Mouse (Mus musculus): ENCODE results near the gene Olfr312. TPM values are rescaled to one million over a fixed set of nuclear protein-coding genes. Genes with fewer than 3 reads are reported as not detected.
"Not testable (repeated sequence)": the region's sequence is repeated elsewhere in the genome, so short reads cannot be mapped to it uniquely, and the experiment has no call there.

Gene Olfr312
- total RNA-seq (2021) = not detected
- long read RNA-seq = 0 reads

DNA sequence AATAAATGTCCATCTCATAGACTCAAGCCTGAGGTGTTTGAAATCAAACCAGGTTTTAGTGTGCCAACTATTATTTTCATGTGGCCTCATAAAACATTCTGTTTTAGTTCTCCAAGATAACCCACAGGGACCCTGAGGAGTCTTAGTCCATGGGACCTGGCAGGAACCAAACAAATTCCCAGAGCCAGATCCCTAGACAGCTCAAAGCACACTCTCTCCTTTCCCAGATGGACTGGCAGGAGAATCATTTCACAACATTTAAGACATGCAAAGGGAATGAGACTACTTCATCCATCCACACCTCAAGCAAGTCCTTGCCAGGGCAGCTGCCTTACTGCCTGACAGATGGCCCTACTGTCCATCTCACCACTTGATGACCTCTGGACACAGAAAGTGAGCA lies at the start of gene Olfr312:
TSS of gene Olfr312 (plus strand) at position 301 of the 400 bp plus-strand sequence.
- DNase-seq (ENCODE audit: low spot score in 2 of 2) = not testable (repeated sequence)

DNA sequence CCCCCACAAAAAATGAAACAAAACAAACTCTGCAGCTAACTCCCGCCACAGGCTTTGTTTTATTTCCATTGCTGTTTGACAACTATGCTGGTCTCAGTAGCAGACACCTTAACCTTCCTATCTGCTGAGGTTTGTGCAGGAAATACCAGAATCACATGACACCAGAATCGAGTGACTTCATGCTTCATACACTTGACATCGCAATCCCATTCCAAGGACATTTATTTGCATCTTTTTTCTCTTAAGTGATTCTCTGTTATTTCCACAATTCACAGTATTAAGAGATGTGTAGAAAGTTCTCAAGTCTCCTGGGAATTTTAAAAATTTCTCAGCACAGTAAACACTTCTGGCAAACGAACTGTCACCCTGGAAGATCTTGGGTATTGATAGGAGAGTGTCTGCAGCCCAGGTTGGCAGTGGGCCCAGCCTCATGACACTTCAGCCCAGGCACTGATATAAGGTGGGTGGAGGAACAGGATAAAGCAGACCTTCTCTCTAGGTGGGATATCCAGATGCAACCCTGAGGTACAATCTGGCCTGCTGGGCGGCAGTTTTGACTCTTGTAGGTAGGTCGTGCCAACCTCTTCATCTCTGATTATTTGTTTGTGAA lies 46.5 kb upstream of the Olfr312 start, which contains the start of gene Olfr314:
TSS of gene Olfr314 (plus strand) at position 473 of the 610 bp plus-strand sequence.
- DNase-seq (ENCODE audit: low spot score in 2 of 2) = no peak

DNA sequence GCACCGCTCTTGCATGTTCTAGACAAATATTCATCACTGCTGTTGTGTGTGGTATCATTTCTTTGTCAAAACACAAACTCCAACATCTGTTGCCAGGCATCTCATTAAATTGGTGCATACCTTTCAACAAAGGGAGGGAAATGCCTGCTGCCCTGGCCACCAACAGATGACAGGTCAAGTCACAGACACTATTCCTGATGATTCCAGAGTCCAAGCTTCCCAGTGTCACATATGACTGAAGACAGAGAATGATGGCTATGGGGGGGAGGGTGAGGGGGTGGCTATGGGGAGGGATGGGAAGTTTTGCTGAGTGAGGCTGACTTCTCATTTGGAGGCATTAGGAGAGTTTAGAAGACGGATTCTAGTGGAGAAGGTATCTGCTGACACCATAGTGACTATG lies 44.9 kb upstream of the Olfr312 start:
- DNase-seq (ENCODE audit: low spot score in 2 of 2) = no peak

DNA sequence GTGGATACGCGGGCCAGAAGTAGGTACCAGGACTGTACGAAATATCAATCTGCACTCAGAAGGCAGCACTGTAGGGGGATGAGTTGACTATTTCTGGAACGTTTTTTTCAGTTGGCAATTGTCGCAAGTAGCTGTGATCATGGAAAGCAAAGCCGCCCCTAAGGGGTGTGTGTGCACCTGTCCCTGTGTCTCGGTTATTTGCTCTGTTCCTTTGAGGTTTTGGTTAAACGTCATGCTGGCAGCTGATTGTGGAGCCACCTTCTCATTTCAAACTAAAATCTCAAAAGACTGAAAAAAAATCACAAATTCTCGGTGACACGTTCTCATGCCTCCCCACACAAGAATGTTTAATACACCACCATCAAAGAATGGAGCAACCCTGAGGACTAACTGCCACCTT lies 41.4 kb upstream of the Olfr312 start:
- DNase-seq (ENCODE audit: low spot score in 2 of 2) = no peak

DNA sequence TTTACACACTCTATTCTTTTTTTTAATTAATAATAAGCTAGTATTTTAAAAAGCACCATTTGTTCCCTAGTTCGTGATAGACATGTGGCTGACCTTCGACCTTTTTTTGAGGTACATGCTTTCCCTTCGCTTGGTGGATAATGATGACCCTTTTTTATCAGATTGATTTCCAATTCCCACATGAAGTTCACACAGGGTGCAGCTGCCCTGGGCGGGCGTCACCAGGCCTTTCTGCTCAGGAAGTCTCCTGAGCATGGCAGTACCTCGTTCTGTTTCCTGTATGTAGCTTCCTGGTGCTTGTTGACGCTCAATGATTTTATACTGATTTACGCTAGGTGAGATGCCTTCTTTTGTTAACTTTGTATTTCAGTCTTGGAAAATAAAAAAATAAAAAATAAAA lies 40.7 kb upstream of the Olfr312 start:
- no peak for DNase-seq (ENCODE audit: low spot score in 2 of 2)

DNA sequence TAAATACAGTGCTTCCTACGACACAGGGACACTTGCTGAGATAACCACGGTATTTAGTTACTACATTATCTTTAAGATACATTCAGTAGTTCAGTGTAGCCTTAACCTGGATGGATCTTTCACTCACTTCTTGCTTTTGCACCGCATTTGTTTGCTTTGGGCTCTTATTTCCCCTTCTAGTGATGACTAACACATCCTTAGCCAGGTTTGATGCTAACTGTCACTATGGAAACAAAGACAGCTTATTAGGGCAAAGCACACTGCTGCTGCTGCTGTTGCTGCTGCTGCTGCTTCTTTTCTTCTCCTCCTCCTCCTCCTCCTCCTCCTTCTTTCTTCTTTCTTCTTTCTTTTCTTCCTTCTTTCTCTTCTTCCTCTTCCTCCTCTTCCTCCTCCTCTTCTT lies 39.5 kb upstream of the Olfr312 start:
- DNase-seq (ENCODE audit: low spot score in 2 of 2) = no peak

DNA sequence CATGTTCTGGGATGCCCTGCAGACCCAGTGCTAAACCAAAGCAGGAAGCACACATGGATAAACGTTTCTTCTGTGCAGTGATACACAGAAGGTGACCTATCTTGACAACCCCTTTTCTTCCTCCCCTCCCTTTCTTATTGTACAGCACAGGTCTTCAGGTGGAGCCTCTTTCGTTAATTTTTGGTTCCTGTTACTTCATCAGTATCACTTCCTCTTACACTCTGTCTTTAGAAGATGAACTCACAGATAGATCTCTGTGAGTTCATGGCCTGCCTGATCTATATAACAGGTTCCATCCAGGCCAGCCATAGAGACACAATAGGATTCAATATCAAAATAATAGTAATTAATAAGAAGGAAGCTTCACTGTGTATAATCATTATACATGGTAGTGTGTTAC lies 39.0 kb upstream of the Olfr312 start:
- DNase-seq (ENCODE audit: low spot score in 2 of 2) = no peak

DNA sequence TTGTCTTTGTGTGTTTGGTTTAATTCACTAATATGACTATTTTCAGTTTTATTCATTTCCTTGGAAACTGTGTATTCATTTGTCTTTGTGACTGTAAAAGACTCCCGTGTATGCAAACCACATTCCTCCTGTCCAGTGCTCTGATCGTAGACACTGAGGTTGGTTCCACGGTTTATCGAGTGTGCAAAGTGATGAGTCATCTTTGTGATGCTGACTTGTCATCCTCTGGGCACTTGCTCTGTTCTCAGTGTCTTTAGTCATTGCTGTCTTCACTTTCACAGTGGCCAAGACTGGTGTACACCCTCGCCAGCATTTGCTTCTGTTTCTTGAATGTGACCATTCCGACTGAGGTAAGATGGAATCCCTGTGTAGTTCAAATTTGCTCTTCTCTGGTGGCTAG lies 38.4 kb upstream of the Olfr312 start:
- DNase-seq (ENCODE audit: low spot score in 2 of 2) = no peak

DNA sequence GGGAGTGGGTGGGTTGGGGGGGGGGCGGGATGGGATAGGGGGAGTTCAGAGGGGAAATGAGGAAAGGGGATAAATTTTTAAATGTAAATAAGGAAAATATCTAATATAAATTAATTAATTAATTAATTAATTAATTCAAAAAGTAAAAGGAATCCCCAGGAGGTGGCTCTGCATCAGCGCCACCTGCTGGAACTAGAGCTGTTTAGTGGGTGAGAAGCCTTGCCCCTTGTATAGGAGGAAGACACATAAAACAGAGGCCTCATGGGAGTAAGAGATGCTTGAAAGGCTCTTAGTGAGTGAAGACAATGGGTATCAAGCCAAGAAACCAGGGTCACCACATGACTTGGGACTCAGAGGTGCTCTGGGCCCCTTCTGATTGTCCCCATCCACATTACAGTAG lies 33.2 kb upstream of the Olfr312 start:
- DNase-seq (ENCODE audit: low spot score in 2 of 2) = no peak

DNA sequence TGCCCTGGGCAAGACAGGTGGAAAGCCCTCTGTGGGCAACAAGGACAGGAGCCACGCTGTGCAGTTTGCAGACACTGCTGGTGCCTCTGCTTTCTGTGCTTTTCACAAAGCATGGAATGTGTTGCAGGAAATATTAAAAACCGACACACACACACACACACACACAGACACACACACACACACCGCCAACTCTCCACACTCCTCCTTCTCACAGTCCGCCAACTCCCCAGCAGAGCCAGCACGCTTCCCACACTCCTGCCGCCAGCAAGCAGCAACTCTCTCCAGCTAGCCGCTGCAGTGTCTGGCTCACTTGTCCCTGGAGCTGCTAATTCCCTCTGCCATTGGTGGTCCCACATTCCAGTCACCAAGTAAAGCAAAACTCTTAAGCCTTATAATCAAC lies 32.2 kb upstream of the Olfr312 start:
- peak; percentile 67 to 89 for DNase-seq (ENCODE audit: low spot score in 2 of 2)

DNA sequence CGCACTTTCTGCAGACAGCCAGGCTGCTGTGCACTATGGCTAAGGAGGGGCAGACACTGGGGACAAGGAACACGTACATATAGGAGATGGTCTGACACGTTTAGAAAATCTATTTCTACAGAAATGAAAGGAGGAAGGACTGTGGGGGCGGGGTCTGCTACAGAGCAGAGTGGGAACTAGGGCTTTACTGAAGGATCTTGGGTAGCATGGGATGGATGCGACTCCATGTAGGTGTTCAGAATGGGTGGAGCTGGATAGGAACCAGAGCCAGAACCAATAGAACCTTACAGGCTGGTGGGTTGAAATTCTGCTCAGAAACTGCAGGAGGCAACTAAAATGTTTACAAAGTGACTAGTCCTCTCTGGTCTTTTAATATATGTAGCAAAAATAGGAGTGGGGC lies 29.3 kb upstream of the Olfr312 start:
- no peak for DNase-seq (ENCODE audit: low spot score in 2 of 2)

DNA sequence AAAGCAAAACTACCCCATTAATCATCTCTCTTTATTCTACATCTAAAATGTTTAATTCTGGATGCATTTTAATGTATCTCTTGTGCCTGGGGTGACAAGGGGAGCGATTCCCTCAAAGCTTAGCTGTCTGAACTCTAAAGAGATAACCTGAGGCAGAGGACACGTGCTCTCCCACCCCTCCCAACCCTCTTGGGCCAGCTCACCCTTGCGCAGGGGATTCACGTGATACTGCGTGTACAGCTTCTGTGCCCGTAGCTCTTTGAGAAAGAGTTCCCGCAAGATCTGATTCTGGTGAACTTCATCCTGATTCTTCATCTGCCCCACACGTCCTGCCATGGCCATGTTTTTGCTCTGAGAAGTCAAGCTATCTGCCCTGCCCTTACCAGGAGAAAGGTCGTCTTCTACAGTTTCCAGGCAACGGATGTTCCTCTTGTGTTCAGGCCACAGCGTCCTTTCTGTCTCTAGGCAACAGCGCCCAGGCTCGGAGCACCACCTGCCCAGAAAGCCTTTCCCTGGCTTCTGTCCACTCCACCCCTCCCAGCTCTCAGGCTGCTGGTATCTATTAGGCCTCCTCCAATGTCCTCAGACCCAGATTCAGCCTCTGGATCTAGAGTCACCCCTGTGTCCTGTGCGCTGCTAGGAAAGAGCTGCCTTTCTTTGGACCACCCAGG lies 27.3 kb upstream of the Olfr312 start, which contains the start of gene Fam183b:
TSS of gene Fam183b (minus strand) at position 403 of the 671 bp plus-strand sequence.
- peak; percentile 22 to 63 for DNase-seq (ENCODE audit: low spot score in 2 of 2)

DNA sequence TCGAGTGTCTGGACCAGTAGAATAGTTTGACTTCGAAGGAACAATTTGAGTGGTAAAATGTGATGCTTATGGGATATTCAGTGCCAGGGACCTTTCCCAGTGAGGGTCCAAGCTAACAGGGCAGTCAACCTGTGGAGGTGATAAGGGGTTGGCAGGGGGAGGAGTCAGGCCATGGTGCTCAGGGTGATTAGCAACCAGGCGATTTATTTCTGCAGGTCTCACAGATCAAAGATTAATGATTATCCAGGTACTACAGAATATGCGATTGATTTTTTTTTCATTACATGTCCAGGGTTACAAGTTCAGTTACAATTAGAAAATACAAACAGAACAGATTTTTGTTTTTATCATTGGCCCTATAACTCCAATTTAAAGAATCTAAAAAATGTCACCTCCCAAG lies 25.2 kb upstream of the Olfr312 start:
- DNase-seq (ENCODE audit: low spot score in 2 of 2) = no peak

DNA sequence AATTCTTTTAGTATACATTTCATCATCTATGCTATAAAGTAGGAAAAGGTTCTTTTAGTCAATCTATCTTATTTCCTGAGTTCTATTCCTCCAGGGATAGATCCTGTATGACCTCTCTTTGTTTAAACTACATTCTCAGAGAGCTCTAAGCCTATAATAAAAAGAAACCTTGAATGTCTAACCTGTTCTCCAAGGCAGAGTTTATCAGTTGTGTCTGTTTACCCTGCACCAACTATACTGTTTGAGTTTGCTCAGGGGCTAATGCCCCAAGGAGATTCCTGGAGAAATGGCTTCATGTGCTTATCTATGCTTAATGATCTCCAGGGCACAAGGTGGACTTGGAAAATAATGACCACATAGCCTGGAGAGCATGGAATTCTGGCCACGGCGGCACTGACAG lies 24.6 kb upstream of the Olfr312 start:
- DNase-seq (ENCODE audit: low spot score in 2 of 2) = no peak

DNA sequence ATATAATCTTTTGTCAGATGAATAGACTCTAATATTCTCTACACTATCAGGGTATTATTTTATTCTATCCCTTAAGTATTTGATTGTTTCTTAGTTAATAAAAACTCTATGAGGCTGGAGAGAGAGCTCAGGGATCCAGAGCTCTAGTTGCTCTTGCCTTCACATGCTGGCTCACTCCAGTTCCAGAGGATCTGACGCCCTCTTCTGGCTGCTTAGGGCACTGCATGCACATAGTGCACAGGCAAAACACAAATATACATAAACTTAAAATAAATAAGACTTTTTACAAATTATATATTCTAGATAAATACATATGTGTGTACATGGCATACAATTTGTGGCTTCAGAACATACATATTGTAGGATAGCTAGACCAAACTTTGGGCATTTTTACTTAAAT lies 17.0 kb upstream of the Olfr312 start:
- no peak for DNase-seq (ENCODE audit: low spot score in 2 of 2)

DNA sequence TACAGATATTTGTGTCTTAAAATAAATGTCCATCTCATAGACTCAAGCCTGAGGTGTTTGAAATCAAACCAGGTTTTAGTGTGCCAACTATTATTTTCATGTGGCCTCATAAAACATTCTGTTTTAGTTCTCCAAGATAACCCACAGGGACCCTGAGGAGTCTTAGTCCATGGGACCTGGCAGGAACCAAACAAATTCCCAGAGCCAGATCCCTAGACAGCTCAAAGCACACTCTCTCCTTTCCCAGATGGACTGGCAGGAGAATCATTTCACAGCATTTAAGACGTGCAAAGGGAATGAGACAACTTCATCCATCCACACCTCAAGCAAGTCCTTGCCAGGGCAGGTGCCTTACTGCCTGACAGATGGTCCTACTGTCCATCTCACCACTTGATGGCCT lies 14.3 kb upstream of the Olfr312 start, which contains the start of gene Olfr313:
TSS of gene Olfr313 (plus strand) at position 301 of the 400 bp plus-strand sequence.
- DNase-seq (ENCODE audit: low spot score in 2 of 2) = not testable (repeated sequence)

DNA sequence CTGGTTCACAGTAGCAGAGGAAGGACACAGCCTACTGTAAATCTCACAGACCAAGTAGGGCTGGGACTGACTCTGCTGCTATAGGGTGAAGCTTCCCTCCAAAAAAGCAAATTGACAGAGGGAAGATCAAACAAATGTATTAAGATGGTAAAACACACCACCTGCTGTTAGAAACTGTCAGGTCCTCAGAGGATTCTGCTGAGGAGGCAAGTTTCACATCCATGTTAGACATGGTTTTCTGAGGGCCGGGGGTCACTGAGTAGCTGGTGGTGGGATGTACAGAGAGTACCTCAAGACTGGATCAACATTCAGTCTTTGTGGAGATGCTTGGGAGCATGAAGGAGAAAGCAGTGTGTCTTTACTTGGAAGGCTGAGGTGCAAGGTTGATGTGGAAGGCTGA lies 13.4 kb upstream of the Olfr312 start:
- no peak for DNase-seq (ENCODE audit: low spot score in 2 of 2)

DNA sequence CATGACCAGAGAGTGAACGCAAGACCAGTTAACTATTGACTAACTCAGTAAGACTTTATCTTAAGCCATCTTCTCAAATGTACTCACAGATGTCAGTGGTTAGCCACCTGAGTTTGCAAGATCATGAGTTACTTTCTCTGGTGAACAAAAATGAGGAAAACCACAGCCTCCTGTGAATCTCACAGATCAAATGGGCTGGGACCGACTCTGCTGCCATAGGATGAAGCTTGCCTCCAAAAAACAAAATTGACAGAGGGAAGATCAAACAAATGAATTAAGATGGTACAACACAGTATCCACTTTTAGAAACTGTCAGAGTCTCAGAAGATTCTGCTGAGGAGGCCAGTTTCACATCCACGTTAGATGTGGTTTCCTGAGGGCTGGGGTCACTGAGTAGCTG lies 727 bp downstream of the Olfr312 start:
- DNase-seq (ENCODE audit: low spot score in 2 of 2) = no peak

DNA sequence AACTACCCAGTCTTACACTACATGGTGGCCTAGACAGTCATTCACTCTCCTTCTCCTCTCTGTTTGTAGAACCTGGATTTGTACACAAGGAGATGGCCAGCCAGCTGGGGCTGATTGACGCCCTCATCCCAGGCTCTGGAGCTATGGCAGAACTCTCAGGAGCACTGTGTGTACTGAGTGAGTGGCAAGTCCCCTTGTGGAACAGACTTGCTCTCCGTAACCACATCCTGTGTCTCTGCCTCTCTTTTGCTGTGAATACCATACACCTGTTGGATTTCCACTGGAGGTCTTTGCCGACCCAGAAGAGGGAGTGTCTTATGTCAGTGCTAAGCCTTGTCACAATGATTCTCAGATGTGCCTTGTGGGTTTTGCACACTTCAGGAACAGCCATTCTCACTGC lies 3.5 kb downstream of the Olfr312 start:
- DNase-seq (ENCODE audit: low spot score in 2 of 2) = not testable (repeated sequence)

DNA sequence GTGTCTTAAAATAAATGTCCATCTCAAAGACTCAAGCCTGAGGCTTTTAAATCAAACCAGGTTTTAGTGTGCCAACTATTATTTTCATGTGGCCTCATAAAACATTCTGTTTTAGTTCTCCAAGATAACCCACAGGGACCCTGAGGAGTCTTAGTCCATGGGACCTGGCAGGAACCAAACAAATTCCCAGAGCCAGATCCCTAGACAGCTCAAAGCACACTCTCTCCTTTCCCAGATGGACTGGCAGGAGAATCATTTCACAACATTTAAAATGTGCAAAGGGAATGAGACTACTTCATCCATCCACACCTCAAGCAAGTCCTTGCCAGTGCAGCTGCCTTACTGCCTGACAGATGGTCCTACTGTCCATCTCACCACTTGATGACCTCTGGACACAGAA lies 9.9 kb downstream of the Olfr312 start, which contains the start of gene Olfr311:
TSS of gene Olfr311 (plus strand) at position 301 of the 400 bp plus-strand sequence.
- DNase-seq (ENCODE audit: low spot score in 2 of 2) = not testable (repeated sequence)

DNA sequence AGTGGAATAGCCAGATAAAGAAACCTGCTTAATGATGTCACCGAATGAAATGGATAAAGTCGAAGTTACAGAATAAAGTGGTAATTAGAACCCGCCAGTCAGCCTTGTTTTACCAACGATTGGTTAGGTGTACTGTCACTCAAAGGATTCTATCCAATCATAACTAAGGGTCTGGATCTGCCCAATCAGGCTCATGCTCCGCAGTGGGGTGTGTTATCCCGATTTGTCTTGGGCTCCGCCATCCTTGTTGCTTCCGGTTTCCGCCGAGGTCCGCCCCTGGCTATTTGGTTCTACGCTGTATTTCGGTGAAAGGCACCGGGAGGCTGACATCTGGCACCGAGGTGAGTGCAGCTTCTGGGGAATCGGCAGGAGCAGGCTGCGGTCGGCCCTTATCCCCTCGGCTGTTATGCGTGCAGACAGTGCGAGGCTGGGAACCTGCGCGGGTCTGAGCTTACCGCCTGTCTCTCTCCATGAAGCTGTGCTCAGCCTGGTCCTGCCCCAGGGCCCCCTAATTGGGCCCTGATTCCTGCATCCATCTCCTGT lies 18.0 kb downstream of the Olfr312 start, which contains the start of gene Gm12258:
TSS of gene Gm12258 (plus strand) at position 240 of the 543 bp plus-strand sequence.
- peak; percentile 84 to 98 for DNase-seq (ENCODE audit: low spot score in 2 of 2)

DNA sequence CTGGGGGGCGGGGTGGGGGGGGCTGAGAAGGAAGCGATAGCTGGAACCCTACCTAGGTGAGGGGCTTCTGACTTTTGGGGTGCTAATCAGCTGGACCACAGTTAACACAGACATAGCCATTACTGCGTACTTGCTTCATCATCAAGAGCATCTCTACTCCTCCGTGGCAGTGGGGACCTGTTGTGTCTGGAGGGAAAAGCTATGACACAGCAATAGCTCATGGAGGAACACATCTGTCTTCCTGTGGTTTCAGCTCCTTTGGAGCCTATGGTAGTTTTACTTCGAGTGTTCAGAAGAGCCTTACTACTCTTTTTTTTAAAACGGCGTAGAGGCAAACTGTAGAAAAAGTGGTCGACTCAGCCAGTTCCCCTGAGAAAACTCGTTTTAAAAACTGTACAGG lies 18.6 kb downstream of the Olfr312 start:
- no peak for DNase-seq (ENCODE audit: low spot score in 2 of 2)

All from layer of hippocampus, adult 18-20 months (tissue).